Mouse (Mus musculus) embryonic facial prominence, embryonic 11.5 days (tissue): ENCODE measurements around the gene Themis2. TPM values are rescaled to one million over a fixed set of nuclear protein-coding genes. Genes with fewer than 3 reads are reported as not detected.
"Not testable (repeated sequence)": the region's sequence is repeated elsewhere in the genome, so short reads cannot be mapped to it uniquely, and the experiment has no call there.

ENCODE experiments used
- ATAC-seq: fragments of 200-750 bp; cut with Nextera tagmentation; replicated peaks from 2 replicates; pipeline ENCODE4 v1.8.0; 2017; ENCODE audit warnings: low read depth; ENCODE audit not compliant: insufficient number of reproducible peaks, low FRiP score, low TSS enrichment
- DNase-seq: peaks from one replicate; pipeline ENCODE4 v3.0.0-alpha.2; 2015; ENCODE audit warnings: low spot score
- H3K27ac ChIP-seq: fragments of 300-500 bp; sonication (generic); replicated peaks from 2 replicates; pipeline ENCODE4 v1.5.1; 2014; ENCODE audit warnings: mild to moderate bottlenecking, low read depth, low read length, control low read depth
- H3K27me3 ChIP-seq: fragments of 300-500 bp; sonication (generic); 2 replicates; pipeline ENCODE4 v1.6.1; 2014; ENCODE audit warnings: mild to moderate bottlenecking, low read length, moderate library complexity, mixed read lengths; ENCODE audit not compliant: control insufficient read depth, insufficient read depth
- H3K36me3 ChIP-seq: fragments of 300-500 bp; sonication (generic); replicated peaks from 2 replicates; pipeline ENCODE4 v1.6.1; 2014; ENCODE audit warnings: low read depth, mild to moderate bottlenecking, low read length, moderate library complexity, mixed read lengths; ENCODE audit not compliant: control insufficient read depth, insufficient read depth
- H3K4me1 ChIP-seq: fragments of 300-500 bp; sonication (generic); 2 replicates; pipeline ENCODE4 v1.6.1; 2014; ENCODE audit warnings: low read length, mixed read lengths; ENCODE audit not compliant: control insufficient read depth, insufficient read depth
- H3K4me2 ChIP-seq: fragments of 300-500 bp; sonication (generic); 2 replicates; pipeline ENCODE4 v1.6.1; 2014; ENCODE audit warnings: low read depth, mild to moderate bottlenecking, control low read depth, low read length, moderate library complexity
- H3K4me3 ChIP-seq: fragments of 300-500 bp; sonication (generic); 2 replicates; pipeline ENCODE4 v1.5.1; 2014; ENCODE audit warnings: low read depth, low read length, control low read depth
- H3K9ac ChIP-seq: fragments of 300-500 bp; sonication (generic); replicated peaks from 2 replicates; pipeline ENCODE4 v1.6.1; 2014; ENCODE audit warnings: mild to moderate bottlenecking, control low read depth, low read length
- H3K9me3 ChIP-seq: fragments of 300-500 bp; sonication (generic); replicated peaks from 2 replicates; pipeline ENCODE4 v1.6.1; 2016; ENCODE audit warnings: mild to moderate bottlenecking, low read length, inconsistent platforms, mixed read lengths; ENCODE audit not compliant: control insufficient read depth
- WGBS: fragments of 180-500 bp; shearing (Covaris S2); extraction: QIAGEN DNeasy Blood & Tissue Kit; methylation state at CpG from one replicate; pipeline ENCODE4 v1.1.7; 2014; 5-methylcytosine and 5-hydroxymethylcytosine counted together
- polyA plus RNA-seq: library from polyadenylated mRNA; unstranded; fragments of >200 nt; fragmentation: Nextera tagmentation; extraction: Ambion mirVana; gene quantifications from 2 replicates; pipeline ENCODE4 v1.2.1, GENCODE M21; 2014

The Themis2 gene
- polyA plus RNA-seq, 1 experiment from 2014 or later, result 1.0 TPM

DNA sequence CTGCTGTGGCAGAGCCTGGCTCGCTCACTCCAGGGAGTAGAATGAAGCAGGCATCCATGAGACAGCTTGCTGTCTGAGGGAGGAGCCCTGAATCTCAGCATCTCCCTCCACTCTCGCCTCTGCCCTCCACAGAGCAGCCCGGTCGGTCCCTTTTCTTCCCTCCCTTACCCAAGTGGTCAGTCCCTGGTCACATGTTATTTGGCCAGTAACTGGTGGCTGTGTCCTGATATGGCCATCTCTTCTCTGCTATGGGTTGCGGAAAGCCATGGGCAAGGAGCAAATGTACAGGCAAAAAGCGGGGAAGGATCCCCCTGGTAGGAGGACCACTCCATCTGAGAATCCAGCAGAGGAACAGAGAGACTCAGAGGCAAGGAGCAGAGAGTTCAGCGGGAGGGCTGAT lies 1.0 kb downstream of the Themis2 start:
- H3K27me3 ChIP-seq, result peaks cover 5% of the 10 kb centered on the region; the same call in 1 of the 2 replicates
- H3K9ac ChIP-seq, result no peak overlapping the region
- H3K36me3 ChIP-seq, result no peaks in the 10 kb centered on the region
- H3K4me3 ChIP-seq, result no peak overlapping the region
- no peak overlapping the region for H3K27ac ChIP-seq
- H3K9me3 ChIP-seq, result no peaks in the 10 kb centered on the region
- DNase-seq, result no peak
- WGBS, result 53% methylated on average over 7 of the region's 7 CpGs
- no peak overlapping the region for H3K4me2 ChIP-seq
- ATAC-seq, result no peak
- H3K4me1 ChIP-seq, result no peaks in the 10 kb centered on the region

DNA sequence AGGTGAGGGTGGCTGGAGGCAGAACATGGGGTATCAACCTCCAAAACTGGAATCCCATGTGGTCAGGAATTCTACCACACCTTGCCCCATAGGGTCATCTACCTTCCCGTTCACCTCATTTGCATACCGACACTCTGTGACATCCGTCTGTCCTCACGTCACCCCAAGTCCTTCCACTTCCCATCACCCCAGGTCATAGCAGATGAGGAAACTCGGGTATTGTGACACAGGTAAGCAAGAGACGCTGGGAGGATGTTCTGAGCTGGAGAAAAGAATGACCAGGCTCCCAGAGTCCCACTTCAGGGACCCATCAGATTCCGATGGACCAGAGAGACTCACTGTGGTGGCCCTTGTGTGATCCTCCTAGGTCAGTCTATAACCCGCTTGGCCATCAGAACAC lies 1.4 kb downstream of the Themis2 start:
- no peak overlapping the region for H3K9ac ChIP-seq
- DNase-seq (no peak), ATAC-seq (no peak)
- H3K27ac ChIP-seq, result no peak overlapping the region
- H3K4me1 ChIP-seq, result no peaks in the 10 kb centered on the region
- no peak overlapping the region for H3K4me2 ChIP-seq
- 78% methylated on average over 8 of the region's 8 CpGs for WGBS
- H3K9me3 ChIP-seq, result no peaks in the 10 kb centered on the region
- H3K4me3 ChIP-seq, result no peak overlapping the region
- H3K27me3 ChIP-seq, result peaks cover 5% of the 10 kb centered on the region; the same call in 1 of the 2 replicates
- no peaks in the 10 kb centered on the region for H3K36me3 ChIP-seq

DNA sequence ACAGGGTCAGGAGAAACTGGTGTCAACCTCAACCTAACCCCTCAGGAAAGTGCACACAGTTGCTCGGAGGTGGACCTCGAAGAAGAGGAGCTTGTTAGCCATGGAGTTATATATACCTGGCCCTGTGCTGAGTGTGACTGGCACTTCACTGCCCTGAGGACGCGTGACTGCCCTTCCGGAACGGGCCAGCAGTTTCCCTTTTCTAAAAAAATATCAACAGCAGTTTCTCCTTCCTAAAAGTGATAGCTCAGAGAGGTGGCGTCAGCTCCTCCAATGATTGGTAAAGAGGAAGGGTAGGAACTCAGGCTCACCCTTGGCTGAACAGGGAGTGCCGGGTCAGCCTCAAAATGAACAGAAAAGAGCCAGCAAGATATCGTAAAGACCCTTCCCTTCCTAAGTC lies 2.2 kb downstream of the Themis2 start:
- 72% methylated on average over 9 of the region's 9 CpGs for WGBS

DNA sequence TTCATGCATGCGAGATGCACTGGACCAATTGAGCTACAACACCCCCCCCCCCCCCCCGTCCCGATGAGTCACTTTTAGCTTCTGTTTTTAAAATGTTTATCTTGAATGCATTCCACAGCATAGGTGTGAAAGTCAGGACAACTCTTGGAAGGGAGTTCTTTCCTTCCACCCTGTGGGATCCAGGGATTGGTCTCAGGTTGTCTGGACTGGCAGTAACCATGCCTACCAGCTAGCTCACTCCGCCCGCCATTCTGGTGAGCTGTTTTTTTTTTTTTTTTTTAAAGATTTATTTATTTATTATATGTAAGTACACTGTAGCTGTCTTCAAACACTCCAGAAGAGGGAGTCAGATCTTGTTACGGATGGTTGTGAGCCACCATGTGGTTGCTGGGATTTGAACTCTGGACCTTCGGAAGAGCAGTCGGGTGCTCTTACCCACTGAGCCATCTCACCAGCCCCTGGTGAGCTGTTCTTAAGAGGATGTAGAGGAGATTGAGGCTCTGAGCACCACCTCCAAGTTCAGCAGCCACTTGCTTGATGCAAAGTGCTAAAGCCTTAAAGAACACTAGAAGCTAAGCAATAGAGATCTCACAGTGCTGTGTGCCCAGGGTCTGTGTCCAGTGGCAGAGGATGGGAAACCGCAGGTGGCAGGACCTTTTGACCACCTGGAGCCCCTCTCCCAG lies 2.7 kb downstream of the Themis2 start:
- not testable (repeated sequence) for H3K27me3 ChIP-seq, ATAC-seq, H3K9me3 ChIP-seq, H3K9ac ChIP-seq, H3K4me3 ChIP-seq, H3K36me3 ChIP-seq, H3K4me1 ChIP-seq, H3K4me2 ChIP-seq, H3K27ac ChIP-seq, DNase-seq
- WGBS, result 92% methylated on average over 8 of the region's 9 CpGs

More for the DNA sequence above, 2.2 kb downstream of the Themis2 start:
- Histone ChIP-seq H3K27me3 (peaks cover 5% of the 10 kb centered on the region; the same call in 1 of the 2 replicates), H3K27ac (no peak overlapping the region), H3K36me3 (no peaks in the 10 kb centered on the region), H3K4me3 (no peak overlapping the region), H3K9me3 (no peaks in the 10 kb centered on the region), H3K4me1 (no peaks in the 10 kb centered on the region), H3K4me2 (no peak overlapping the region), H3K9ac (no peak overlapping the region)
- ATAC-seq (no peak), DNase-seq (no peak)

DNA sequence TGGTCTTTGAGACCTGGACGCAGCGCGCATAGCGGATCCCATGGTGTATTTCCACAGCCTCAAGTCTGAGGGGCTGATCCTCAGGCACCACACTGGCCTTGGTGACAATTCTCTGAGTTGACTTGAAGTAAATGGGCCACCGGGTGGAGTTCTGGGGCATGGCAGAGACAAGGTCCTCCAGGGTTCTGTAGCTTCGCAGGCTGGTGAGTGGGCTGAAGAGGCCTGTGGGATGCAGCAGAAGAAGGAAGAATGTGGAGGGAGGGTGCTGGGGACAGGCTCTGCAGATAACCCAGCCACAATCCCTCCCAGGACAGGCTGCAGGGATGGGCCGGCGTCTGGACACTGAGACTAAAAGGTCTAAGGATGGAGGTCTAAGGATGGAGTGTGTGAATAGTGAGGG lies 6.5 kb downstream of the Themis2 start:
- H3K9me3 ChIP-seq, result no peaks in the 10 kb centered on the region
- no peak overlapping the region for H3K9ac ChIP-seq
- 83% methylated on average over 8 of the region's 8 CpGs for WGBS
- DNase-seq (no peak), ATAC-seq (no peak)
- no peaks in the 10 kb centered on the region for H3K36me3 ChIP-seq
- H3K4me1 ChIP-seq, result no peaks in the 10 kb centered on the region
- H3K27ac ChIP-seq, result no peak overlapping the region
- H3K4me3 ChIP-seq, result no peak overlapping the region
- peaks cover 2% of the 10 kb centered on the region; the same call in 1 of the 2 replicates for H3K27me3 ChIP-seq
- no peak overlapping the region for H3K4me2 ChIP-seq

DNA sequence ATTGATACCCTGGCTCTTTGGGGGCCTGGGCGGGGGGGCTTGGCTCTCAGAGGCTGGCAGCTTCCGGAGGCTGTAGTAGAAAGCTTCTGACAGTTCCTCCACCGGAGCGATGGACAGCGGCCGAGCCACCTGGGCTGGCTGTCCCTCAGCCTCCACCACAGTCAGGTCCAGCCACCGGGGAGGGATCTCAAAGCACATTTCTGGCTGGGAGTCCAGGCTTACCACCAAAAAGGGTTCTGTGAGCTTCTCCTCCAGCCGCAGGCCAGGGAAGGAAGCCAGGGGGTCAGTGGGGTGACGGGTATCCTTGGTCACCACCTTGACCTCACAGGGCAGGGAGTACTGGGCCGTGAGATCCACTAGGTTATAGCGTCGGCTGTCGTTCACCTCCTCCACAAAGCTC lies 11.0 kb downstream of the Themis2 start:
- H3K4me2 ChIP-seq, result no peak overlapping the region
- no peaks in the 10 kb centered on the region for H3K27me3 ChIP-seq
- no peaks in the 10 kb centered on the region for H3K4me1 ChIP-seq
- H3K27ac ChIP-seq, result no peak overlapping the region
- no peaks in the 10 kb centered on the region for H3K36me3 ChIP-seq
- ATAC-seq (no peak), DNase-seq (no peak)
- H3K4me3 ChIP-seq, result no peak overlapping the region
- no peaks in the 10 kb centered on the region for H3K9me3 ChIP-seq
- WGBS, result 89% methylated on average over 13 of the region's 13 CpGs
- H3K9ac ChIP-seq, result no peak overlapping the region

DNA sequence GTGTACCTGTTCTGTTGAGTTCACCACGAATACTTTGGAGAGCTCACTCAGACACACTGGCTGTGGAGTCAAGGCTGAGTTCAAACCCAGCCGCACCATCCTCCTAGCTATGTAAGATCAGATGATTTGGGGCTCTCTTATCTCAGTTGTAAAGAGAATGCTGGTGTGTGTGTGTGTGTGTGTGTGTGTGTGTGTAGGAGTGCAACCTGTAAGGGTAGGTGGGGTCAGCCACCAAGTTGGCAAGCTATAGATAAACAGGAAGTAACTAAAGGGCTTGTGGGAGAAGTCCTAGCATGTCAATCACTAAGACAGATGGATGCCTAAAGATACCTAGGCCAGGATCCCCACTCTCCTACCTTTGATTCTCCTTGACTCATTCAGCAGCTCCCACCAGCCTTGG lies 12.5 kb downstream of the Themis2 start:
- WGBS, result 87% methylated on average over 2 of the region's 2 CpGs
- H3K9me3 ChIP-seq, result no peaks in the 10 kb centered on the region
- 0 out of 2 replicates have a peak, but pooled peaks cover 2% of the 10 kb centered on the region for H3K36me3 ChIP-seq

DNA sequence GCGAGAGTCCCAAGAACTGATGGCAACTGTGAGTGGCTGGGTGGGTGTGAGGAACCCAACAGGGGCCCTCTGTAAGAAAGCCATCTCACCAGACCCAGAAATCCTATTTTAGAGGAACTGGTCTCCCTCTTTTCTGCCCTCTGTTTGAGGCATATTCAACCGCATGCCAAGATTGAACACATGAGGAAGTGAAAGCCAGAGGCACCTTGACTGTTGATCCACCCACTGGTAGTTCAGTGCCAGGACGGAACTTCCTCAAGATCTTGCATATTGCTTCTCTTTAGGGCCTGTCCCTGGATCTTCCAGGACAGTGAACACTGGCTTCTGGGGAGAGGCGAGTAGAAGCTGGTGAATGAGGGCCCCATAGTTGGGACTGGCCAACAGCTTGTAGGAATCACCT lies 15.9 kb downstream of the Themis2 start:
- no peak for ATAC-seq
- H3K36me3 ChIP-seq, result peaks cover 6% of the 10 kb centered on the region

More for the DNA sequence above, 12.5 kb downstream of the Themis2 start:
- Histone ChIP-seq H3K4me2 (no peak overlapping the region), H3K9ac (no peak overlapping the region), H3K4me3 (no peak overlapping the region), H3K27me3 (no peaks in the 10 kb centered on the region), H3K4me1 (no peaks in the 10 kb centered on the region), H3K27ac (no peak overlapping the region)
- DNase-seq (no peak), ATAC-seq (no peak)

More for the DNA sequence above, 15.9 kb downstream of the Themis2 start:
- Histone ChIP-seq H3K4me2 (no peak overlapping the region), H3K9me3 (no peaks in the 10 kb centered on the region), H3K4me3 (no peak overlapping the region), H3K4me1 (no peaks in the 10 kb centered on the region), H3K27me3 (no peaks in the 10 kb centered on the region), H3K27ac (no peak overlapping the region), H3K9ac (no peak overlapping the region)
- no peak for DNase-seq
- WGBS, result 89% methylated on average over 4 of the region's 4 CpGs
